Mouse (Mus musculus): Measurements from ENCODE around the gene Pjvk. TPM values are rescaled to one million over a fixed set of nuclear protein-coding genes. Genes with fewer than 3 reads are reported as not detected.

Pjvk gene
- polyA plus RNA-seq, 1 experiment from 2014 or later: 0.55 TPM

- WGBS: 93% methylated on average over 12 of the region's 12 CpGs
- no peak overlapping the region for H3K4me3 ChIP-seq
- peaks cover 83% of the 10 kb centered on the region for H3K36me3 ChIP-seq
- H3K27ac ChIP-seq: no peak overlapping the region
- no peak overlapping the region for H3K9ac ChIP-seq
- no peak overlapping the region for H3K4me2 ChIP-seq
- H3K9me3 ChIP-seq: no peaks in the 10 kb centered on the region
- H3K4me1 ChIP-seq (replicated peaks): no peaks in the 10 kb centered on the region
- no peaks in the 10 kb centered on the region for H3K27me3 ChIP-seq
- no peak for ATAC-seq (ENCODE audit: low FRiP score)
Observed at GRCm38 (mm10) chr2:76690436-76691204, 42.3 kb downstream of the Pjvk start.

- H3K4me3 ChIP-seq: no peak overlapping the region
- WGBS: 82% methylated on average over 5 of the region's 5 CpGs
- no peak overlapping the region for H3K4me2 ChIP-seq
- no peak for ATAC-seq (ENCODE audit: low FRiP score)
- peaks cover 66% of the 10 kb centered on the region for H3K36me3 ChIP-seq
- no peak overlapping the region for H3K9ac ChIP-seq
- H3K4me1 ChIP-seq (replicated peaks): no peaks in the 10 kb centered on the region
- H3K27ac ChIP-seq: no peak overlapping the region
- no peaks in the 10 kb centered on the region for H3K9me3 ChIP-seq
- H3K27me3 ChIP-seq: no peaks in the 10 kb centered on the region
Observed at GRCm38 (mm10) chr2:76693765-76694164, 45.5 kb downstream of the Pjvk start.

GRCm38 (mm10) chr2:76695290-76695689, 47.0 kb downstream of the Pjvk start:
- H3K27me3 ChIP-seq: no peaks in the 10 kb centered on the region
- no peak overlapping the region for H3K27ac ChIP-seq
- H3K36me3 ChIP-seq: peaks cover 66% of the 10 kb centered on the region
- H3K4me2 ChIP-seq: no peak overlapping the region
- H3K4me1 ChIP-seq (replicated peaks): no peaks in the 10 kb centered on the region
- no peak overlapping the region for H3K9ac ChIP-seq
- no peak for ATAC-seq (ENCODE audit: low FRiP score)
- 92% methylated on average over 6 of the region's 6 CpGs for WGBS
- no peak overlapping the region for H3K4me3 ChIP-seq
- no peaks in the 10 kb centered on the region for H3K9me3 ChIP-seq

DNA sequence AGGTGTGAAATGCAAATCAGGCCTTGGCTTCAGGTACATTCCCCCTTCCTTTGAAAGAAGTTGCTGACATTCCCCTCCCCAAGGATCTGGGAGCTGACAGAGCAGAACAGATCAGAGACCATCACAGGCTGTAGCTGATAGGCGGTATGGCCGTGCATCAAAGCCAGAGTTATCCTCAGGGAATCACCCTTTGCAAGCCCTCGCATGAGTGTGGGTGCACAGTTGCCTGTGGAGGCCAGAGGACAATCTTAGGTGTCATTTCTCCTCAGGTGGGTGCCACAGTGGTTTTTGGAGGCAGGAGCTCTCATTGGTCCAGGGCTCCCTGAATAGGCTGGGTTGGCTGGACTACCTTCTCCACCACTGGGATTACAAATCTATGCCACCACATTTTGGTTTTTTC, 53.9 kb downstream of the Pjvk start:
- Histone ChIP-seq H3K4me1 (replicated peaks) (no peaks in the 10 kb centered on the region), H3K4me3 (no peak overlapping the region), H3K27ac (no peak overlapping the region), H3K4me2 (no peak overlapping the region), H3K9me3 (no peaks in the 10 kb centered on the region), H3K36me3 (peaks cover 26% of the 10 kb centered on the region), H3K9ac (no peak overlapping the region), H3K27me3 (no peaks in the 10 kb centered on the region)
- ATAC-seq (ENCODE audit: low FRiP score): no peak
- 85% methylated on average over 3 of the region's 3 CpGs for WGBS

- no peak overlapping the region for H3K4me2 ChIP-seq
- H3K9ac ChIP-seq: no peak overlapping the region
- no peaks in the 10 kb centered on the region for H3K9me3 ChIP-seq
- H3K4me3 ChIP-seq: no peak overlapping the region
- WGBS: 85% methylated on average over 5 of the region's 5 CpGs
- no peaks in the 10 kb centered on the region for H3K27me3 ChIP-seq
- H3K27ac ChIP-seq: no peak overlapping the region
- H3K36me3 ChIP-seq: peaks cover 20% of the 10 kb centered on the region
- no peaks in the 10 kb centered on the region for H3K4me1 ChIP-seq (replicated peaks)
- no peak for ATAC-seq (ENCODE audit: low FRiP score)
Observed at GRCm38 (mm10) chr2:76702751-76703150, 54.5 kb downstream of the Pjvk start.

DNA sequence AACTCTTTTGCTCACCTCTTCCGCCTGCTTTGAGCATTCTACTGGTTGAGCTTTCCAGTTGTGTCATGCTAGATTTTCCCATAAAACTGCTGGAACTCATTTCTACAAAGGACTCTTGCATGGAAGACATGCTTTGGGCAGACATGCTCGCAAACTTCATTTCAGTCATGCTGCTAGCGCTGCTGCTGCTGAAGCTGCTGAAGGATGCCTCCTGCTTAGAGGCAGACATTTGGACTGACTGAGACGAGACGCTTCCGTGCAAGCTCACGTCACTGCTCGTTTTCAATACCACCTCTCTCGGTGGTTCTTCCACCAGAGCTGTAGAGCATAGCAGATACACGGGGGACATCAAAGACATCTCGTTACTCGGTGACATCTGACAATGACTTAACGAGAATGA, 57.4 kb downstream of the Pjvk start:
- H3K4me2 ChIP-seq: no peak overlapping the region
- WGBS: 87% methylated on average over 13 of the region's 13 CpGs

More for the DNA sequence above, 57.4 kb downstream of the Pjvk start:
- no peak overlapping the region for H3K9ac ChIP-seq
- H3K27ac ChIP-seq: no peak overlapping the region
- H3K4me3 ChIP-seq: no peak overlapping the region
- no peak for ATAC-seq (ENCODE audit: low FRiP score)
- peaks cover 36% of the 10 kb centered on the region for H3K36me3 ChIP-seq
- peaks cover 14% of the 10 kb centered on the region; the same call in 1 of the 2 replicates for H3K9me3 ChIP-seq
- no peaks in the 10 kb centered on the region for H3K27me3 ChIP-seq
- no peaks in the 10 kb centered on the region for H3K4me1 ChIP-seq (replicated peaks)

Other genes starting within 250 kb of the Pjvk start
- 24.2 and 27.7 TPM in 2 replicates for gene Osbpl6, start 242.0 kb upstream of the Pjvk start, polyA plus RNA-seq (2015; fragmentation: Nextera tagmentation; extraction: Ambion mirVana)
- gene Prkra, start 461 bp upstream of the Pjvk start, polyA plus RNA-seq (2015; fragmentation: Nextera tagmentation; extraction: Ambion mirVana): 107 and 111 TPM in 2 replicates
- gene Fkbp7, start 24.6 kb downstream of the Pjvk start, polyA plus RNA-seq (2015; fragmentation: Nextera tagmentation; extraction: Ambion mirVana): 18.8 and 22.4 TPM in 2 replicates
- gene Plekha3, start 26.8 kb downstream of the Pjvk start, polyA plus RNA-seq (2015; fragmentation: Nextera tagmentation; extraction: Ambion mirVana): 6.4 and 9.2 TPM in 2 replicates

All from hindbrain, embryonic 13.5 days (tissue).